Mouse (Mus musculus) embryonic fibroblast, embryonic 13.5 days (primary cell): ENCODE data around the gene Jak1. TPM values are rescaled to one million over a fixed set of nuclear protein-coding genes. Genes with fewer than 3 reads are reported as not detected.

ENCODE experiments used
- H3K27ac ChIP-seq: 2 replicates; pipeline ENCODE4 v1.5.1; 2012; ENCODE audit warnings: low read length, control low read depth, inconsistent platforms; ENCODE audit not compliant: insufficient read depth
- H3K4me1 ChIP-seq: 2 replicates; pipeline ENCODE4 v1.6.1; 2011; ENCODE audit warnings: low read length; ENCODE audit not compliant: control insufficient read depth, insufficient read depth
- H3K4me3 ChIP-seq: 2 replicates; pipeline ENCODE4 v1.5.1; 2011; ENCODE audit warnings: mild to moderate bottlenecking, control low read depth, low read length; ENCODE audit not compliant: insufficient read depth
- CTCF ChIP-seq: IDR thresholded peaks from 2 replicates; pipeline ENCODE4 v1.5.1; 2011; ENCODE audit warnings: mild to moderate bottlenecking, control low read depth, low read length, moderate library complexity, borderline replicate concordance; ENCODE audit not compliant: insufficient read depth
- POLR2A ChIP-seq: IDR thresholded peaks from 2 replicates; pipeline ENCODE4 v1.6.1; 2011; ENCODE audit warnings: low read depth, mild to moderate bottlenecking, control low read depth, low read length, moderate library complexity
- polyA plus RNA-seq: library from polyadenylated mRNA; stranded (reverse); fragments of >200 nt; gene quantifications from 2 replicates; pipeline ENCODE4 v1.2.4, GENCODE M21; 2011; ENCODE audit warnings: low read depth; ENCODE audit not compliant: missing spikeins, insufficient read length

Jak1 gene
- polyA plus RNA-seq, 1 experiment, result 192 TPM

DNA sequence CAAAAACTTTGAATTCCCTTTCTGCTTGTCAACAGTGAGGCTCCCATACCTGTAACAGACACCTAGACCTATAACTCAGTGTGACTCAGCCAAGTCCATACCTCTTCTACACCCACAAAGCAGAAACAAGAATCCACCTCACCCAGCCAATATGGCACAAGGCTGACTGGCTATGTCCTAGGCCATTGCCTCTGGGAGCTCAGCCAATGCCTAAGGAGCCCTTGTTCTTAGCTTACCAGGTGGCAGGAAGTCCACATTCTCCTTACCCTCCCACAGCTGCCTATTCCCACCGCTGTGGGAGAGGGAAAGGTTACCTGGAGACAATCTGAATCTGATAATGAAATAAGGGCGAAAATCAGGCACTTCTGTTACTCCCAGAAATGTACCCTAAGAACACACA is 34.5 kb downstream of the Jak1 start:
- H3K4me1 ChIP-seq, result peaks cover 17% of the 10 kb centered on the region
- TF ChIP-seq POLR2A (no peak), CTCF (no peak)
- no peak overlapping the region for H3K4me3 ChIP-seq
- no peak overlapping the region for H3K27ac ChIP-seq

DNA sequence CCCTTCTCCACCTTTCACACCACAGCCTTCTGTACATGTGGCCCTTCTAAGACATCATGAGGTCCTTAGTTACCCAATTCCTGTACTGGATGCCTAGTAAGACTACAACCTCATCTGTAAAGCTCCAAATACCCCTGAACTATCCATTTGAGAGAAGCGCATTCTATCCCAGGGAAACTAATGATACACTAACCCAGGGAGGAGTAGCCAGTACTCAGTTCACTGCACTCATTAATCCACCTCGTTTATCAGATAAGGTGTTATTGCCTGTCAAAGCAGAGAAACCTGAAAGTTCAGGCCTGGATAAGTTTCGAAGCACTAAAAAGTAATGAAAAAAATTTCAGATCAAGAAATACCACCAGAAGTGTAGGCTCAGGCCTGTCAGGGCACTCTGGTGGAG is 37.7 kb downstream of the Jak1 start:
- H3K27ac ChIP-seq, result no peak overlapping the region
- TF ChIP-seq POLR2A (no peak), CTCF (no peak)
- H3K4me3 ChIP-seq, result no peak overlapping the region
- peaks cover 13% of the 10 kb centered on the region for H3K4me1 ChIP-seq

DNA sequence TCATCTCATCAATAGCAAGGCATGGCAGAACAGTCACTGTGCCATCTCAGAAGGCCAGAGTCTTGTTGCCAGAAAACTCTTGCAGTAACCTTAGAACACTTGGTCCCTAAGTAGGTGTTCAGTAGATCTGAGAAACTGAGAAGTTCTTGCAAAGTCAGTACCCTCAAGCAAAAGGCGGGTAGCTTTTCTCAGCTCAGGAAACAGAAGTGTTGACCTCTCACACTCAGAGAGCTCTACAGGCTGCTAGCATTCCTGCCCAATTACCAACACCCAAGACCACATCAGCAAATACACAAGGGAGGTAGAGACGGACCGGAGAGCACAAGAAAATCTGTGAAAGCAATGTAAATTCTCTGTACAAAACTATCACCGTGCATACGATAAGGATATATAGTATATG is 39.1 kb downstream of the Jak1 start:
- TF ChIP-seq POLR2A (no peak), CTCF (no peak)
- H3K4me1 ChIP-seq, result peaks cover 18% of the 10 kb centered on the region
- no peak overlapping the region for H3K4me3 ChIP-seq
- peak overlapping the region; percentile 62 for H3K27ac ChIP-seq

DNA sequence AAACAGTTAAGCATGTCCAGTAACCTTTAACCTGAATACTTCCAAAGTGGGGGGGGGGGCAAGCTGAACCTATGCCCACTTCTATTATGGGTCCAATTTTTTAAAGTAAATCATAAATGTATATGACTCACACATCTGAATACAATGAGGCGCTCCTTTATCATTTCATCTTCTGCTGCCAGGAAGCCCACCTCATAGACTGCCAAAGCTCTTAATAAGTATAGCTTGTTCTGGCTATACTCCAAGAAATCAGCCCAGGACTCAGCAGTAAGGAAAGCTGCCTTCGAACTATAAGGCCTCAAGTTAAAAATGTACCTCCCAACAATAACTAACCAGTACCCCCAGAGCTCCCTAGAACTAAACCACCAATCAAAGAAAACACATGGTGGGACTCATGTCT is 44.1 kb downstream of the Jak1 start:
- Histone ChIP-seq H3K4me1 (peaks cover 17% of the 10 kb centered on the region), H3K27ac (no peak overlapping the region), H3K4me3 (no peak overlapping the region)
- TF ChIP-seq CTCF (no peak), POLR2A (no peak)

DNA sequence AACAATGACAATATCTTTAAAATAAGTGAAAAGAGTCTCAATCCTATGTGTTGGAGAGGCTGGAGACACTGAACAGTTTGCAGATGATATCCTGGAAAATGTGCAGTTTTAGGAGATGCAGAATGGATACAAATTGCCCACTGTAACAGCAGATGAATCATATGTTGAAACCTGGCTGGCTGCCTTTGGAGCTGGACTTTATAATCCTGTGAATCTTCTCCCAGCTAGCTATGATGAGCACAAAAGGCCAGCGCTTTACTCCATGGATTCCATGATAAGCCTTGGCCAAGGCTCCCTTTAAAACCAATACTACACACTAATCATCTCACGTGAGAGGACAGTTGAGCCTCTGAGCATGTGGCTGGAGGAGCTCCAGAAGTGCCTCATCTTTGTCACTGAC is 45.2 kb downstream of the Jak1 start:
- H3K4me3 ChIP-seq, result no peak overlapping the region
- H3K4me1 ChIP-seq, result peaks cover 15% of the 10 kb centered on the region
- TF ChIP-seq POLR2A (no peak), CTCF (no peak)
- peak overlapping the region; percentile 16 for H3K27ac ChIP-seq

DNA sequence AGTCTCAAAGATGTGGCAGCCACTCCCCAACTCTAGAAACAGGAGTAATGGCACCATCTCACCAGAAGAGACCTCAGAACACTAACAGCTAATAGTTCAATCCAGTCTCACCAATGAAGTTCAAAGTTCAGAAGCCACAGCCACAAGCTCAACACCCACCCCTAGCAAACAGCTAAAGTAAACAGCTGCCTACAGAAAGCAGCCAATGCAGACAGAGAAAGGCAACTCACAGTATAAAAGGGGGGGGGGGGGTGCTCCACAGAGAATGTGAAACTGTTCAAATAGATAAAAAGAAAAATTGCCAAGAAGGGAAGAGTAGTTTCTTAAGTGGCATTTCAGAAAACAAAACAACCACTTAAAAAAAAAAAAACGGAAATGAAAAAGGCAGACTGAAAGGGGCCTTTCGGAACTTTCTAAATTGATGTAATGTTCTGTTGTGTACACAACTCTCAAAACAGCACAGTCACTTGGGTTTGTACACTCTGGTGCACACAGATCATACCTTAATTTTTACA is 48.0 kb downstream of the Jak1 start:
- peaks cover 15% of the 10 kb centered on the region for H3K4me1 ChIP-seq
- no peak overlapping the region for H3K27ac ChIP-seq
- no peak overlapping the region for H3K4me3 ChIP-seq
- TF ChIP-seq CTCF (no peak), POLR2A (no peak)

DNA sequence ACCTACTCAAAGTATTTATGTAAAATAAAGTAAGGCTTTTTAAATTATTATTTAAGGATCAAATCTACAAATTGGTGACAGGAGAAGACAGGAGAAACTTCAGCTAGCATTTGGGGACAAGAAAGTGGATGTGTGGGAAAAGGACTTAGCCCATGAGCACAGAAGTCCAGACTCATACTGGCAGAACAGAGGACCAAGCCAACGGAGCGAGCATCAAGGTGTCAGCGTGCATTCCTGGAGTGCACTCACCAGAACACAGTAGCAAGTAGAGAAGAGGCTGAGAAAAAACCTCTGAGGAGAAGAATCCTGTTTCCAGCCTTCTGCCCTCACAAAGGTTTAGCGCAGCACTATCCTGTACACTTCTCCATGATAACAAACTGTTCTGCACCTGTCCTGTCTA is 48.8 kb downstream of the Jak1 start:
- H3K4me1 ChIP-seq, result peaks cover 9% of the 10 kb centered on the region
- no peak overlapping the region for H3K4me3 ChIP-seq
- TF ChIP-seq CTCF, result no peak
- no peak for TF ChIP-seq POLR2A
- H3K27ac ChIP-seq, result no peak overlapping the region

DNA sequence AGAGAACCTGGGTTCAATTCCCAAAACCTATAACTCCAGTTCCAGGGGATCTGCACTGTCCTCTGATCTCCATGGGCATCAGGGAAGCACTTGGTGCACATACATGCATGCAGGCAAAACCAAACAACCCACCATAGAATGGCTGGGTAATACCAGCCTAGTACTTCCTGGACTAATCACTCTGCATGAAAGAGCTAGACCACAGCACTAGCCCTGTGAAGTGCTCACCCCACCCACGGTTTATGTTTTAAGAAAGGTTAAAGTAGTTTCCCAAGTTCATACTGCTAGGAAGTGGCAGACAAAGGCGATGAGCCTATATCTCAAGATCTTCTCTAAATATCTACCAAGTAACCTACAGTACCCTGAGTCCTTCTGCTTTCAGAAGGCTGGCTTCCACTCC is 51.6 kb downstream of the Jak1 start:
- Histone ChIP-seq H3K27ac (no peak overlapping the region), H3K4me3 (no peak overlapping the region), H3K4me1 (no peaks in the 10 kb centered on the region)
- TF ChIP-seq CTCF, result no peak
- no peak for TF ChIP-seq POLR2A

DNA sequence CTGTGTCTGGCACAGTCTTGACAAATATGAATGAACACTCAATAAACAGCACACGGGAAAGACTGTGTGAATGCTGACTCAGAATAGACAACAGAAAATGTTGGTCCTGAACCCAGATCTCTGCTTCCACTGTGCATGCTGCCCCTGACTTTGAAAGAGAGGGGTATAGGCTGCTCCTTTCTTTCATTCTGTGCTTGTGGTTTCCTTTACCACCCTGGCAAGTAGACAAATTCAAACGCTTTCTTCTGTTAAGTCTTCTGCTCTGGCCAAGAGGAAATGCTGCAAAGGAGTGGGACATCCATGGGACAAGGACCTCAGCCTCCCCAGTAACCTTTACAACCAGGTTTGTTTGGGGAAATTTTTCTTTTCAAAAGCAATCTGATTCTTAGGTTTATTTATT is 57.6 kb downstream of the Jak1 start:
- Histone ChIP-seq H3K4me1 (peaks cover 6% of the 10 kb centered on the region), H3K4me3 (no peak overlapping the region), H3K27ac (no peak overlapping the region)
- TF ChIP-seq POLR2A (no peak), CTCF (no peak)

DNA sequence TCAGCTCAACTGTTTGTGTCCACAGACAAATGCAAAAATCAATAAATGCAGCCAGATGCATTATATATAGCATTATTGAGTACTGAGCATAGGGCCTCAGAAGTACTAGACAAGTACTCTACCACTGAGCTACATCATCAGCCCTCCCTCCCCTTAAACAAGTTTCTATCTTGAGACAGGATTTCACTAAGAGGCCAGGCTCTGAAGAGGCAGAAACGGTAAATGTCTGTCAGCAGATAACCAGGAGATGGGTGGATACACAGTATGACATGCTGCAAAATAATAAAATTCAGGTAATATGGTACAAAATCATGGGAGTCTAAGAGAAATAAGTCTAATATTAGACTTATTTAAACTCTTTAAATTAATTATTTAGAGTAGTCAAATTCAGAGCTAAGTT is 61.6 kb downstream of the Jak1 start:
- H3K4me3 ChIP-seq, result no peak overlapping the region
- TF ChIP-seq CTCF (no peak), POLR2A (no peak)
- H3K27ac ChIP-seq, result peak overlapping the region; percentile 29; the same call in 1 of the 2 replicates
- H3K4me1 ChIP-seq, result peaks cover 18% of the 10 kb centered on the region

DNA sequence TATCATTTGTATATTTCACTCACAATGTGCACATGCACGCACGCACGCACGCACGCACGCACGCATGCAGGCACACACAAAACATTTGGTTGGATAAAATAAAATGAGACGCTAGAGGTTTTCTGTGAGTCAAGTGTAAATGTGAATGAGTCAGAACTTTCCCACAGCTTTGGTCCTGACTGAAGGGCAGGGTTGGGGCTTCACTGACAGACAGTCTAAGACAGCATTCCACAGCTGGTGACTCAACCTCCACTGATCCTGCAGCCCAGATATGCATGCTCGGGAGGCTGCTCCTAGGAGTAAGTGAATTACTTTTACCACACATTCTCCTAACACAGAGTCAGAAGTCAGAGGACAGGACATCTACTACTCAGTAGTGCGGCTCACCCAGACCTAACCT is 62.5 kb downstream of the Jak1 start:
- Histone ChIP-seq H3K4me1 (peaks cover 26% of the 10 kb centered on the region), H3K4me3 (no peak overlapping the region), H3K27ac (peak overlapping the region; percentile 67)
- TF ChIP-seq POLR2A (no peak), CTCF (no peak)
